13 mouse cellular contexts compared by ENCODE assay signal in genomic region chr9:41879080-41879479, GRCm38 (mm10).
DNase-seq lines count a peak whose midpoint lies in the region; TF ChIP-seq lines count a peak whose summit lies in the region.
"Had no signal": no experiment of that assay in that cellular context is flagged by ENCODE, and none has a peak within 500 bp of the region (broad histone marks: within the 10 kb centered on the region; RNA-seq: fewer than 3 reads in every experiment).

No protein-coding gene starts in this region.

- intact Hi-C loops in left cerebral cortex, postnatal 36 days (cut with DNase I) = no loop called here

- no peak overlapping the region for H3K4me3 ChIP-seq in kidney, adult 2 months (ENCODE audit: insufficient read depth, low read depth, low read length)
- no peak overlapping the region for H3K4me3 ChIP-seq in heart, embryonic 10.5 days
- H3K4me3 ChIP-seq: liver, embryonic 13.5 days had no signal

- DNase-seq in kidney, adult 2 months = peak; percentile 10
- no peak for DNase-seq in kidney, adult 18-20 months
- no peak for DNase-seq in heart, embryonic 10.5 days (ENCODE audit: low spot score)
- peak; percentile 48 to 60 for DNase-seq in kidney, postnatal 4 days
- DNase-seq in lung, postnatal 4 days = peak; percentile 22 to 56
- DNase-seq in right cerebral cortex, adult 18-20 months = no peak
- DNase-seq in left cerebral cortex, postnatal 36 days (ENCODE audit: low spot score in 2 of 2) = no peak
- no peak for DNase-seq in urinary bladder, adult 2 months (ENCODE audit: low spot score)
- DNase-seq: adrenal gland, adult 8-10 months; B cell, adult 2 months; liver, embryonic 13.5 days; midbrain, embryonic 14.5 days; right cerebral cortex, postnatal 25 days had no signal

- H3K27me3 ChIP-seq in kidney, adult 2 months (replicated peaks; ENCODE audit: control insufficient read depth, insufficient read depth, low read length) = no peaks in the 10 kb centered on the region
- H3K27me3 ChIP-seq in heart, embryonic 10.5 days (ENCODE audit: insufficient read depth, poor library complexity, severe bottlenecking) = no peaks in the 10 kb centered on the region
- H3K27me3 ChIP-seq: liver, embryonic 13.5 days had no signal

- no peak overlapping the region for H3K27ac ChIP-seq in kidney, adult 2 months (ENCODE audit: insufficient read depth, low read depth, low read length)
- peak overlapping the region; percentile 52; the same call in 1 of the 2 replicates for H3K27ac ChIP-seq in heart, embryonic 10.5 days
- H3K27ac ChIP-seq: liver, embryonic 13.5 days had no signal

- no peak for TF ChIP-seq CTCF in kidney, adult 2 months (conservative IDR thresholded peaks at IDR 0.05; ENCODE audit: insufficient read depth, insufficient read length, low read depth, low read length)

- TF ChIP-seq POLR2A in kidney, adult 2 months (IDR thresholded peaks at IDR 0.05; ENCODE audit: low read depth, low read length) = no peak

- H3K4me1 ChIP-seq in kidney, adult 2 months (ENCODE audit: control insufficient read depth, insufficient read depth, low read length) = no peaks in the 10 kb centered on the region
- H3K4me1 ChIP-seq in heart, embryonic 10.5 days = peaks cover 21% of the 10 kb centered on the region
- H3K4me1 ChIP-seq: liver, embryonic 13.5 days had no signal

- H3K9me3 ChIP-seq in heart, embryonic 10.5 days = no peaks in the 10 kb centered on the region
- H3K9me3 ChIP-seq: liver, embryonic 13.5 days had no signal

- WGBS in kidney, adult 2 months = 68% methylated on average over 1 of the region's 1 CpGs
- WGBS in heart, embryonic 10.5 days = 73% methylated on average over 1 of the region's 1 CpGs

- H3K36me3 ChIP-seq in kidney, adult 2 months (ENCODE audit: control insufficient read depth, insufficient read depth, low read length) = no peaks in the 10 kb centered on the region
- H3K36me3 ChIP-seq in heart, embryonic 10.5 days = no peaks in the 10 kb centered on the region
- H3K36me3 ChIP-seq: liver, embryonic 13.5 days had no signal

Comparison
In these comparisons a context has a peak if more than half of its experiments do, and no peak if none do; other contexts are left out.
1. DNase-seq: peak in kidney, adult 2 months (single experiment), kidney, postnatal 4 days (2 of 2) and lung, postnatal 4 days (2 of 2); none in kidney, adult 18-20 months (single experiment), heart, embryonic 10.5 days (single experiment), right cerebral cortex, adult 18-20 months (single experiment), left cerebral cortex, postnatal 36 days (0 of 2) and urinary bladder, adult 2 months (single experiment).